Mouse (Mus musculus): ENCODE data around the gene Jchain.

DNA sequence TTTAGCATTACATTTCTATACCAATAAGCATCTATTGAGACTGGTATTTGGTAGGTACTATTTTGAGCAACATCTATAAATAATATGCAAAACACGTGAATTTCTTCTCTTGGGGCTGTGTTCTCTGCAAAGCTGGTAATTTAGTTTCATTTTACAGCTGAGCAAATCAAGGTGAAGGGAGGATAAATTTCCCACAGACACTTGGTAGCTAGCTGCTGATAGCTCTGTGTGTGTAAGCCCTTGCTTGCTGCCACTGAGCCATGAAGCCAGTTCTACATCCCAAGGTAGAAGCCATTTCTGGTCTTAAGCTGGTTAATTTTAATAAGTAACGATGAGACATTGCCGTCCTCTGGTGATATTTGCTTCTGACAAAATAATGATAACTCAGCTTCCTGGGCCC lies 47.1 kb upstream of the Jchain start:
- TF ChIP-seq EP300 (IDR thresholded peaks at IDR 0.05; ENCODE audit: low read depth) (no peak), CTCF (IDR thresholded peaks at IDR 0.05; ENCODE audit: low read depth) (no peak)
